Mouse (Mus musculus) kidney, embryonic 16.5 days (tissue): Measurements from ENCODE around the gene Ube4b. TPM values are rescaled to one million over a fixed set of nuclear protein-coding genes. Genes with fewer than 3 reads are reported as not detected.
"Not testable (repeated sequence)": the region's sequence is repeated elsewhere in the genome, so short reads cannot be mapped to it uniquely, and the experiment has no call there.

Experiments
- ATAC-seq: fragments of 200-750 bp; cut with Nextera tagmentation; 2 replicates; pipeline ENCODE4 v1.8.0; 2017; ENCODE audit warnings: moderate TSS enrichment; ENCODE audit not compliant: low FRiP score, low TSS enrichment
- H3K27ac ChIP-seq: fragments of 300-500 bp; sonication (generic); 2 replicates; pipeline ENCODE4 v1.5.1; 2014; ENCODE audit warnings: low read length
- H3K27me3 ChIP-seq: fragments of 300-500 bp; sonication (generic); 2 replicates; pipeline ENCODE4 v1.6.1; 2014; ENCODE audit warnings: low read length, control low read depth, mixed read lengths; ENCODE audit not compliant: insufficient read depth
- H3K36me3 ChIP-seq: fragments of 300-500 bp; sonication (generic); 2 replicates; pipeline ENCODE4 v1.6.1; 2014; ENCODE audit warnings: low read length, control low read depth, mixed read lengths; ENCODE audit not compliant: insufficient read depth
- H3K4me1 ChIP-seq: fragments of 300-500 bp; sonication (generic); 2 replicates; pipeline ENCODE4 v1.6.1; 2014; ENCODE audit warnings: low read length, control low read depth, mixed read lengths; ENCODE audit not compliant: insufficient read depth
- H3K4me2 ChIP-seq: fragments of 300-500 bp; sonication (generic); replicated peaks from 2 replicates; pipeline ENCODE4 v1.6.1; 2014; ENCODE audit warnings: low read depth, low read length
- H3K4me3 ChIP-seq: fragments of 300-500 bp; sonication (generic); 2 replicates; pipeline ENCODE4 v1.5.1; 2014; ENCODE audit warnings: mild to moderate bottlenecking, low read length
- H3K9ac ChIP-seq: fragments of 300-500 bp; sonication (generic); replicated peaks from 2 replicates; pipeline ENCODE4 v1.6.1; 2014; ENCODE audit warnings: low read length
- H3K9me3 ChIP-seq: fragments of 300-500 bp; sonication (generic); 2 replicates; pipeline ENCODE4 v1.6.1; 2016; ENCODE audit warnings: low read length, control low read depth
- WGBS: fragments of 180-500 bp; shearing (Covaris S2); extraction: QIAGEN DNeasy Blood & Tissue Kit; methylation state at CpG from one replicate; pipeline ENCODE4 v1.1.7; 2014; 5-methylcytosine and 5-hydroxymethylcytosine counted together
- polyA plus RNA-seq: library from polyadenylated mRNA; unstranded; fragments of >200 nt; fragmentation: Nextera tagmentation; extraction: Ambion mirVana; gene quantifications from 2 replicates; pipeline ENCODE4 v1.2.1, GENCODE M21; 2015

Ube4b gene
- polyA plus RNA-seq, 1 experiment from 2014 or later: 46.8 TPM

- Histone ChIP-seq H3K9ac (no peak overlapping the region), H3K4me2 (no peak overlapping the region), H3K4me3 (no peak overlapping the region), H3K36me3 (no peaks in the 10 kb centered on the region), H3K27me3 (no peaks in the 10 kb centered on the region), H3K4me1 (no peaks in the 10 kb centered on the region), H3K27ac (no peak overlapping the region), H3K9me3 (no peaks in the 10 kb centered on the region)
- 81% methylated on average over 6 of the region's 6 CpGs for WGBS
- no peak for ATAC-seq
Observed at GRCm38 (mm10) chr4:149457831-149458430, 31.4 kb upstream of the Ube4b start.

GRCm38 (mm10) chr4:149457163-149457562, 30.6 kb upstream of the Ube4b start:
- H3K9me3 ChIP-seq, H3K36me3 ChIP-seq, ATAC-seq, H3K4me2 ChIP-seq, H3K9ac ChIP-seq, H3K27ac ChIP-seq, H3K27me3 ChIP-seq, H3K4me3 ChIP-seq, H3K4me1 ChIP-seq: not testable (repeated sequence)
- WGBS: 91% methylated on average over 24 of the region's 27 CpGs

GRCm38 (mm10) chr4:149454879-149455278, 28.3 kb upstream of the Ube4b start, which contains the start of gene Rbp7:
Gene Rbp7 (minus strand): TSS chr4:149454978.
- Histone ChIP-seq H3K4me2 (no peak within 1 kb of the TSS), H3K4me3 (no peak within 1 kb of the TSS), H3K9ac (no peak within 1 kb of the TSS), H3K27me3 (no peaks in the 10 kb centered on the region), H3K4me1 (no peaks in the 10 kb centered on the region), H3K9me3 (no peaks in the 10 kb centered on the region), H3K36me3 (no peaks in the 10 kb centered on the region), H3K27ac (no peak within 1 kb of the TSS)
- 60% methylated on average over 8 of the region's 8 CpGs for WGBS
- no peak; the same call in 1 of the 2 replicates for ATAC-seq

GRCm38 (mm10) chr4:149454263-149454662, 27.7 kb upstream of the Ube4b start:
- H3K4me1 ChIP-seq: no peaks in the 10 kb centered on the region
- no peaks in the 10 kb centered on the region for H3K9me3 ChIP-seq
- ATAC-seq: no peak
- no peak overlapping the region for H3K4me3 ChIP-seq
- no peak overlapping the region for H3K9ac ChIP-seq
- WGBS: 82% methylated on average over 17 of the region's 17 CpGs
- H3K27ac ChIP-seq: no peak overlapping the region
- no peaks in the 10 kb centered on the region for H3K27me3 ChIP-seq
- no peaks in the 10 kb centered on the region for H3K36me3 ChIP-seq
- no peak overlapping the region for H3K4me2 ChIP-seq

- no peak overlapping the region for H3K9ac ChIP-seq
- H3K27ac ChIP-seq: no peak overlapping the region
- H3K4me2 ChIP-seq: no peak overlapping the region
- H3K4me1 ChIP-seq: no peaks in the 10 kb centered on the region
- ATAC-seq: no peak
- no peaks in the 10 kb centered on the region for H3K36me3 ChIP-seq
- no peaks in the 10 kb centered on the region for H3K27me3 ChIP-seq
- H3K4me3 ChIP-seq: no peak overlapping the region
- 87% methylated on average over 4 of the region's 4 CpGs for WGBS
- H3K9me3 ChIP-seq: no peaks in the 10 kb centered on the region
Observed at GRCm38 (mm10) chr4:149453656-149454055, 27.1 kb upstream of the Ube4b start.

- Histone ChIP-seq H3K9ac (no peak overlapping the region), H3K4me3 (no peak overlapping the region), H3K27me3 (no peaks in the 10 kb centered on the region), H3K4me2 (no peak overlapping the region), H3K36me3 (no peaks in the 10 kb centered on the region), H3K27ac (no peak overlapping the region), H3K4me1 (peaks cover 6% of the 10 kb centered on the region), H3K9me3 (no peaks in the 10 kb centered on the region)
- no peak for ATAC-seq
- 78% methylated on average over 3 of the region's 3 CpGs for WGBS
Observed at GRCm38 (mm10) chr4:149450636-149451035, 24.1 kb upstream of the Ube4b start.

GRCm38 (mm10) chr4:149446309-149446708, 19.8 kb upstream of the Ube4b start:
- H3K4me2 ChIP-seq: peak overlapping the region; percentile 64
- H3K9ac ChIP-seq: peak overlapping the region; percentile 70
- H3K36me3 ChIP-seq: no peaks in the 10 kb centered on the region
- no peak overlapping the region for H3K4me3 ChIP-seq
- H3K27ac ChIP-seq: peak overlapping the region; percentile 94
- no peaks in the 10 kb centered on the region for H3K27me3 ChIP-seq
- ATAC-seq: no peak
- no peaks in the 10 kb centered on the region for H3K9me3 ChIP-seq
- peaks cover 15% of the 10 kb centered on the region for H3K4me1 ChIP-seq
- 56% methylated on average over 1 of the region's 1 CpGs for WGBS

- Histone ChIP-seq H3K27ac (peak overlapping the region; percentile 94), H3K27me3 (no peaks in the 10 kb centered on the region), H3K4me3 (peak overlapping the region; percentile 45), H3K9me3 (no peaks in the 10 kb centered on the region), H3K36me3 (no peaks in the 10 kb centered on the region), H3K4me2 (peak overlapping the region; percentile 64), H3K9ac (peak overlapping the region; percentile 70), H3K4me1 (peaks cover 15% of the 10 kb centered on the region)
- WGBS: 3% methylated on average over 11 of the region's 11 CpGs
- peak; percentile 54 for ATAC-seq
Observed at GRCm38 (mm10) chr4:149445868-149446267, 19.3 kb upstream of the Ube4b start.

GRCm38 (mm10) chr4:149444964-149445701, 18.6 kb upstream of the Ube4b start:
- no peaks in the 10 kb centered on the region for H3K36me3 ChIP-seq

GRCm38 (mm10) chr4:149444465-149444864, 17.9 kb upstream of the Ube4b start:
- H3K27me3 ChIP-seq: no peaks in the 10 kb centered on the region
- H3K27ac ChIP-seq: peak overlapping the region; percentile 94
- no peak overlapping the region for H3K4me3 ChIP-seq
- H3K4me1 ChIP-seq: peaks cover 19% of the 10 kb centered on the region
- H3K9ac ChIP-seq: peak overlapping the region; percentile 70
- H3K9me3 ChIP-seq: no peaks in the 10 kb centered on the region
- ATAC-seq: no peak
- peak overlapping the region; percentile 64 for H3K4me2 ChIP-seq
- WGBS: 53% methylated on average over 1 of the region's 1 CpGs
- H3K36me3 ChIP-seq: no peaks in the 10 kb centered on the region

More at GRCm38 (mm10) chr4:149444964-149445701, 18.6 kb upstream of the Ube4b start:
- H3K9ac ChIP-seq: peak overlapping the region; percentile 70
- peak; percentile 98 for ATAC-seq
- H3K27me3 ChIP-seq: no peaks in the 10 kb centered on the region
- H3K27ac ChIP-seq: peak overlapping the region; percentile 94
- peak overlapping the region; percentile 64 for H3K4me2 ChIP-seq
- H3K4me3 ChIP-seq: peak overlapping the region; percentile 45
- H3K4me1 ChIP-seq: peaks cover 17% of the 10 kb centered on the region
- no peaks in the 10 kb centered on the region for H3K9me3 ChIP-seq
- WGBS: under 1% methylated on average over 36 of the region's 36 CpGs
